Mouse (Mus musculus): ENCODE measurements at regions not wholly inside any gene's neighbourhood (a gene's known extent, or its start where the extent isn't known, plus 50 kb on each side); places are given as distances from the start of the nearest gene placed in this dataset.

DNA sequence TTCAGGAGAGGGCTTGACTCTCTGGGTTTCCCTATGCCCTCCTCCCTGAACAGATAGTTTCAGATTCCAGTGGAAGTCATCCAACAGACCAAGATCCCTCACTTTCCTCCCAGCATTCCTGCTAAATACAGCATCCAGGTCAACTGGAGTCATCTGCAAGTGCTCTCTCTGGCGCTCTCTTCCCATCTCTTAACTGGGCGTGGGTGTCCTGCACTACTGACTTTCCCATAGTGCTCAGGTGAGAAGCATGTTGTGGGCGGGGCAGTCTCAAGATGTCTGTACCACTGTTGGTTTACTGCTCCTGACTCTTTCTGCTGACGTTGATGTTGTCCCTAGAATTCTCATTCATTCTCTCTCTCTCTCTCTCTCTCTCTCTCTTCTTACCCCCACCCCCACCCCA lies 154.0 kb downstream of the Qrsl1 start:
- DNase-seq (ENCODE audit: low spot score) = no peak

GRCm38 (mm10) chr10:43748300-43748699 lies 153.2 kb downstream of the Qrsl1 start:
- no peak for DNase-seq (ENCODE audit: low spot score)

- DNase-seq (ENCODE audit: low spot score) = no peak
Observed at GRCm38 (mm10) chr10:43749496-43750110, 151.9 kb downstream of the Qrsl1 start.

DNA sequence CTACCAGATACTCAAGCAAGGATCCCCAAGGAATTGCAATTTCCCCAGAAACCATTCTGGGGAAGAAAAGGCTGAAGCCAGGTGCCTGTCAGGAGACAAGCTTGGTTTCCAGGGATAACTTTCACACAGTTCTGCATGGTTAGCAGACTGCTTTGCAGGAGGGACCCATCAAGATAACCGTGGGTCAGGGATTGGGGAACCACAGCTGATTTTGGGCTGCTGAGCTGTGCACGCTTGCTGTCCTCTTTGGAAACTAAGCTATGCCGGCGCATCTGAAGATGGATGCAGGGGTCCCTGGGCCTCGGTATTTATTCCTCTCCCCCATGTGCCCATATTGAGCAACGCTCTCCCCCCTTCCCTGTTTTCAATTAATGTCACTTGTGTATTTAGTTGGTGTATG lies 151.1 kb downstream of the Qrsl1 start:
- no peak for DNase-seq (ENCODE audit: low spot score)

- no peak for DNase-seq (ENCODE audit: low spot score)
Observed at GRCm38 (mm10) chr10:43750854-43751253, 150.7 kb downstream of the Qrsl1 start.

GRCm38 (mm10) chr10:43751881-43752675 lies 149.5 kb downstream of the Qrsl1 start:
- no peak for DNase-seq (ENCODE audit: low spot score)

- DNase-seq (ENCODE audit: low spot score) = no peak
Observed at GRCm38 (mm10) chr10:43756881-43757565, 144.5 kb downstream of the Qrsl1 start.

DNA sequence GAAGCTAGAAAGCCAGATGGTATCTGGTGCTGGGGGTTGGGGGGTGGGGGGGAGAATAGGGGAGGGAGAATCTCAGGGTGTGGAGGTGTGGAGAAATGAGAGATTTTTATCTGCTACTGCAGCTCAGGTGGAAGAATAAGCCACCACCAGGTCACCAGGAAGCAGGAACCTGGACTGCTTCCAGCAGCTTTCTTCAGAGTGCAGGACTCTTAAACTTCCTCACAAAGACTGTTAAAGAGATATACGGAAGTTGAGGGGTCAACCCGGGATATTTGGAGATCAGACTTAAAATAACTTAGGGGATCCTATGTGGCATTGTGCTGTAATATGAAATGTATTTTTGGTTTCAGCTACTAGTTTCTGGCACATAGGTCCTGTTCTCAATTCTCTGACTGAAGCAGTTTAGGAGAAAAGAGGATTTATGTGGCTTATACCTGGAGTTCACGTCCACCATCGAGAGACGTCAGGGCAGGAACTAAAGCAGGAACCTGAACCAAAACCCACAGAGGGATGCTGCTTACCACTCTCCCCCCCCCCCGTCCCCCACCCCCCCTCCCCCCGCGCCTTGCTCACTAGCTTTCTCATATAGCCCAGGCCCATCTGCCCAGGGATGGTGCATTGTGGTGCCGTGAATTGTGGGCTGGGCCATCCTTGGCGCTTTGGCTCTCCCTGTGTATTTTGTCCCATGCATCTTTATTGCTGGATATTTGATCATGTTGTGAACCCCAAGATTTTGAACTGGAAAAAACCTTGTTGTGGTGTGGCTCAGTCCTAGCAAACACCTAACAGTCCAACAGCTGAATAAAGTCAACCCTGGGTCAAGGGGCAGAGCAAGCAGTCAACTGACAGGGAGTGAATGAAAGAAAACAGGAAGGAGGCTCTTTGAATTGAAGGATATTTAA lies 143.2 kb downstream of the Qrsl1 start:
- DNase-seq (ENCODE audit: low spot score) = peak; percentile 31

- DNase-seq (ENCODE audit: low spot score) = no peak
Observed at GRCm38 (mm10) chr10:43759186-43759905, 142.2 kb downstream of the Qrsl1 start.

- no peak for DNase-seq (ENCODE audit: low spot score)
Observed at GRCm38 (mm10) chr10:43759906-43760281, 141.7 kb downstream of the Qrsl1 start.

GRCm38 (mm10) chr10:43761979-43762570 lies 139.5 kb downstream of the Qrsl1 start:
- DNase-seq (ENCODE audit: low spot score) = no peak

DNA sequence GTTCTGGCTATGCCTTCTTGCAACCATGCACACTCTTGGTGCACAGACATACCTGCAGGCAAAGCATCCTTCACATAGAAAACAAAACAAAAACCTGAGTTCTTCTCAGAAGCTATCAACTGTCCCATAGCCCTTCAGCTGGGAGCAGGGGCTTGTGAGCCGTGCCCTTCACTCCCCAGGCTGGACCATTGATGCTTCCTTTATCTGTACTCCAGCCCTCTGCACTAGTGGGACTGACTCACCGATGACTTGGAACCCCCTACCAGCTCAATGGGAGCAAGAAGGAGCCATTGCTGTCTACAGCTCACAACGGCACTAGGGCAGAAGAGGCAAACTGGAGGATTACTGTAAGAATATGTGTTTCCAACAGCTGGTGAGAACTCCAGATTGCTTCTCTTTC lies 137.0 kb downstream of the Qrsl1 start:
- no peak for DNase-seq (ENCODE audit: low spot score)

DNA sequence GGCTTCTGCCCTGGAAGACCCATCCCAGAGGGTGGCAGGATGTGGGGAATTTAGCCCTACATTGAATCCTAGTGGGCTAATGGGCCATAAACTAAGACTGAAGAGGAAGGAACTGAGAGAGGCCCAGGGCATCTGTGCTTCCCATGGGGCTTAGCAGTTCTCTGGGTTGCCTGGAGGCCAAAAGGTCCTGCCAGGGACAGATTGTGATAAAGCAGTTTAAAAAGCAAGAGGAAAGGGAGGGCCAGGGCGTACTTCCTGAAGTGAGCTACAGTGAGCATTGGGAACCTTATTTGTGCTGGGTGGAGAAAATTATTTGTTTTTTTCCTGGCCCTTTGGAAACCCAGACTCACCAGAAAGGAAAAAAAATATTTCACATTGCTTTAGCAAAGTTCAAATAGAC lies 136.3 kb downstream of the Qrsl1 start:
- no peak for DNase-seq (ENCODE audit: low spot score)

- DNase-seq (ENCODE audit: low spot score) = no peak
Observed at GRCm38 (mm10) chr10:43765829-43766486, 135.6 kb downstream of the Qrsl1 start.

DNA sequence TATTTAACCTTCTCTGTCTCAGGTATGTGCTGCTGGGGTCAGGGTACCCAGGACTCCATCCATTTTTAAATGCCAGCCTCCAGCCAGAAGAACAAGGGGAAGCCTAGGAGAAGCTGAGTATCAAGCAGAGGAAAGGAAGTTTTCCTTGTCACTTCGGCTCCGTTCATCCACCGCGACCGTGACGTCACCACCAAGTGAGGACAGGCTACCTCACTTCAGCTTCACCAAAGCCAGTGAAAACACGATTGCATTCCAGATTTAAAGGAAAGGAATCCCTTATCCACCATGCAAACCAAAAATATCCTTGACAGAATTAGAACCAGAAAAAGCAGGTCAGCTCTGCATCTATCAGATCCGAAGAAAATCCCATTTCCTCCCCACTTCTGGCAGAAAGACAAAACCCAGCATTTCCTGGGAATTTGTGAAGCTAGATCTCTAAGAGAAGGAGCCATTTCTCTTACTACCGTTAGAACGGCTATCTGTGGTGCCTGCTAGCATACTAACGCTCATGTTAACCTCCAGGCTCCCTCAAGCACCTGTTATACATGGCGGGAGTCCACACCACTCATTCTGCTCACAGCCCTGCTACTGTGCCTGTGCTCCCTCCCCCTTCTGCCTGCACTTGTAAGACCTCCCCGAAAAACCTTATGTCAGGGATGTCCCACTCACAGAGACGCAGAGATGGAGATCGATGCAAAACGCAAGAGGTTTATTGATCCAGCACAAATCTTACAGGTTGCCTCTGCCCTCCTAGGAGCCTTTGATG lies 133.4 kb downstream of the Qrsl1 start:
- no peak for DNase-seq (ENCODE audit: low spot score)

DNA sequence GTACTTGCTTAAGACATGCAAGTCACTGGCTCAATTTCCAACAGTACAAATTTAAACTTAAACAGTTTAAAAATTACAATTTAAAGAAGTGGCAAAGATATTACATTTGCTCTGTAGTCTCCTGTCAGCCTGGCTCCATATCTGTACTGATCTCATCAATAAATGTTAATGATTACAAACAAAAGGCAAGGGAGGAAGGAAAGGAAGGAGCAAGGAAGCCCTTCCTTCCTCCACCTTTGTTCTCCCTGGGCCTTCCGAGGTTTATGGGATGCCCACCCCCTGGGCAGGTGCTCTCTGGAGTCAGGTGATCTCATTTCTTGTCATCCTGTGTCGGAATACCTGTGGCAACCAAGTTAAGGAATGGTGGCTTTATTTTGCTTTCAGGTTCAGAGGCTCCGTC lies 132.5 kb downstream of the Qrsl1 start:
- no peak for DNase-seq (ENCODE audit: low spot score)

DNA sequence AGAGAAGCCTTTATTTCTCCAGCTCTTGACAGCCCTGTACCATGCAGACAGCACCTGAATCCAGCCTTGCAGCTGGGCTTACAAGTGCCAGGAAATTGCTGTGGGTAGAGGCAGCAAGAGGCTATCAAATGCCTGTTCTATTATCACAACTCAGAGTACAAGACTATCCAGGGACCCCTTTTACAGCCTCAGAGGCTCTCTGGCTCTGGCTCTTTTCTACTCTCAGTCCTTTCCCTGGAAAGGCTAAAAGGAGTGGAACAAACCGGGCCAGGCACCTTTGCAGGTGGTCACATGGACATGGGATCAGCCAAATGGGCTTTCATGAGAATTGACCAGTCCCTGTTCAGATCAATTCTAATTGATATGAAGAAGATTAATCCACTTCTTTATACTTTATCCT lies 125.7 kb downstream of the Qrsl1 start:
- DNase-seq (ENCODE audit: low spot score) = no peak

- DNase-seq (ENCODE audit: low spot score) = no peak
Observed at GRCm38 (mm10) chr10:43777612-43778600, 123.6 kb downstream of the Qrsl1 start.

Data from thymus, postnatal 0 days (tissue).